Mouse (Mus musculus) kidney, adult 2 months (tissue): ENCODE measurements at regions not wholly inside any gene's neighbourhood (a gene's known extent, or its start where the extent isn't known, plus 50 kb on each side); places are given as distances from the start of the nearest gene placed in this dataset.

Experiments
- DNase-seq: peaks from one replicate; pipeline ENCODE4 v3.0.0; 2021
- H3K27ac ChIP-seq: fragments of 200-500 bp; 2 replicates; pipeline ENCODE4 v1.5.1; 2012; ENCODE audit warnings: low read depth, low read length, control low read depth, inconsistent platforms; ENCODE audit not compliant: insufficient read depth
- H3K27me3 ChIP-seq: fragments of 200-500 bp; replicated peaks from 2 replicates; pipeline ENCODE4 v1.6.1; 2012; ENCODE audit warnings: mild to moderate bottlenecking, moderate library complexity, low read length, inconsistent platforms; ENCODE audit not compliant: control insufficient read depth, insufficient read depth
- H3K36me3 ChIP-seq: fragments of 200-500 bp; 2 replicates; pipeline ENCODE4 v1.6.1; 2012; ENCODE audit warnings: mild to moderate bottlenecking, moderate library complexity, low read length, inconsistent platforms; ENCODE audit not compliant: control insufficient read depth, insufficient read depth
- H3K4me1 ChIP-seq: fragments of 200-500 bp; 2 replicates; pipeline ENCODE4 v1.6.1; 2011; ENCODE audit warnings: low read length; ENCODE audit not compliant: control insufficient read depth, insufficient read depth
- H3K4me3 ChIP-seq: fragments of 200-500 bp; 2 replicates; pipeline ENCODE4 v1.5.1; 2011; ENCODE audit warnings: mild to moderate bottlenecking, low read depth, low read length, control low read depth; ENCODE audit not compliant: insufficient read depth
- CTCF ChIP-seq: fragments of 200-500 bp; conservative IDR thresholded peaks from 2 replicates; pipeline ENCODE4 v1.5.1; 2011; ENCODE audit warnings: low read depth, mild to moderate bottlenecking, control low read depth, low read length, moderate library complexity, mixed read lengths; ENCODE audit not compliant: insufficient read depth, insufficient read length
- POLR2A ChIP-seq: fragments of 200-500 bp; IDR thresholded peaks from one replicate; pipeline ENCODE4 v1.6.1; 2011; ENCODE audit warnings: low read depth, low read length, control low read depth
- WGBS: fragments of 180-500 bp; shearing (Covaris S2); methylation state at CpG from one replicate; pipeline ENCODE4 v1.1.7; 2018; 5-methylcytosine and 5-hydroxymethylcytosine counted together

GRCm38 (mm10) chr13:112052011-112052410, 236.2 kb upstream of the Ankrd55 start:
- TF ChIP-seq POLR2A: no peak
- no peak for TF ChIP-seq CTCF
- DNase-seq: no peak
- Histone ChIP-seq H3K36me3 (no peaks in the 10 kb centered on the region), H3K27me3 (no peaks in the 10 kb centered on the region), H3K4me3 (no peak overlapping the region), H3K27ac (no peak overlapping the region), H3K4me1 (no peaks in the 10 kb centered on the region)
- 83% methylated on average over 3 of the region's 3 CpGs for WGBS

DNA sequence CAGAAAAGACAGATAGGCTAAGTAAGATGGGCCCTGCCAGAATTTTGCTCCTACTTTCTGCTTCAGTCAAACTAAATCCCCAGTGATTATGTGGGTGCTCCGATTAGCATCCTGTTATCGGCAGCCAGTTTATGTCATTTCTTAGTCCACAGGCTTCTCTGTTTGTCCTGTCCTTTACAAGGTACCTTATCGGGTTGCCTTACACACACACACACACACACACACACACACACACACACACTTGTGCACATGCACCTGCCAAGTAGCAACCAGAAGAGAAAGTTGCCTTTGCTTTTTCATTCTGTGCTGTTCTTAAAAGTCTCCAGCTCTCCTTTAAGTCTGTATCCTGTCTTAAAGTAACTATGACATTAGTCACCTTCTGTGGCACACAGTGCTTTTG, 235.8 kb upstream of the Ankrd55 start:
- no peak overlapping the region for H3K27ac ChIP-seq
- no peak overlapping the region for H3K4me3 ChIP-seq
- 78% methylated on average over 3 of the region's 3 CpGs for WGBS
- no peaks in the 10 kb centered on the region for H3K4me1 ChIP-seq
- no peak for DNase-seq
- no peaks in the 10 kb centered on the region for H3K36me3 ChIP-seq
- TF ChIP-seq POLR2A (no peak), CTCF (no peak)
- no peaks in the 10 kb centered on the region for H3K27me3 ChIP-seq

- WGBS: 56% methylated on average over 6 of the region's 6 CpGs
- no peak for DNase-seq
- Histone ChIP-seq H3K27ac (no peak overlapping the region), H3K4me3 (no peak overlapping the region), H3K27me3 (no peaks in the 10 kb centered on the region), H3K4me1 (no peaks in the 10 kb centered on the region), H3K36me3 (no peaks in the 10 kb centered on the region)
- TF ChIP-seq POLR2A (no peak), CTCF (no peak)
Measured at GRCm38 (mm10) chr13:112054879-112055371, 233.3 kb upstream of the Ankrd55 start.

GRCm38 (mm10) chr13:112058218-112058617, 230.0 kb upstream of the Ankrd55 start:
- Histone ChIP-seq H3K36me3 (no peaks in the 10 kb centered on the region), H3K4me1 (peaks cover 4% of the 10 kb centered on the region), H3K27me3 (no peaks in the 10 kb centered on the region), H3K4me3 (no peak overlapping the region), H3K27ac (no peak overlapping the region)
- TF ChIP-seq POLR2A (no peak), CTCF (no peak)
- 62% methylated on average over 11 of the region's 11 CpGs for WGBS
- peak; percentile 50 for DNase-seq

GRCm38 (mm10) chr13:112058771-112059170, 229.5 kb upstream of the Ankrd55 start:
- H3K27me3 ChIP-seq: no peaks in the 10 kb centered on the region
- no peak for DNase-seq
- H3K36me3 ChIP-seq: no peaks in the 10 kb centered on the region
- no peak overlapping the region for H3K4me3 ChIP-seq
- no peak for TF ChIP-seq POLR2A
- TF ChIP-seq CTCF: no peak
- WGBS: 85% methylated on average over 6 of the region's 6 CpGs
- H3K27ac ChIP-seq: no peak overlapping the region
- peaks cover 4% of the 10 kb centered on the region for H3K4me1 ChIP-seq

- H3K4me1 ChIP-seq: peaks cover 4% of the 10 kb centered on the region
- H3K27ac ChIP-seq: peak overlapping the region; percentile 1; the same call in 1 of the 2 replicates
- WGBS: 66% methylated on average over 8 of the region's 8 CpGs
- H3K4me3 ChIP-seq: no peak overlapping the region
- no peak for DNase-seq
- H3K36me3 ChIP-seq: no peaks in the 10 kb centered on the region
- H3K27me3 ChIP-seq: no peaks in the 10 kb centered on the region
- no peak for TF ChIP-seq CTCF
- no peak for TF ChIP-seq POLR2A
Measured at GRCm38 (mm10) chr13:112062024-112062423, 226.2 kb upstream of the Ankrd55 start.

- no peak for DNase-seq
- Histone ChIP-seq H3K4me1 (peaks cover 4% of the 10 kb centered on the region), H3K36me3 (no peaks in the 10 kb centered on the region), H3K4me3 (no peak overlapping the region), H3K27ac (no peak overlapping the region), H3K27me3 (no peaks in the 10 kb centered on the region)
- 62% methylated on average over 11 of the region's 11 CpGs for WGBS
- TF ChIP-seq CTCF (no peak), POLR2A (no peak)
Measured at GRCm38 (mm10) chr13:112063409-112064111, 224.7 kb upstream of the Ankrd55 start.

DNA sequence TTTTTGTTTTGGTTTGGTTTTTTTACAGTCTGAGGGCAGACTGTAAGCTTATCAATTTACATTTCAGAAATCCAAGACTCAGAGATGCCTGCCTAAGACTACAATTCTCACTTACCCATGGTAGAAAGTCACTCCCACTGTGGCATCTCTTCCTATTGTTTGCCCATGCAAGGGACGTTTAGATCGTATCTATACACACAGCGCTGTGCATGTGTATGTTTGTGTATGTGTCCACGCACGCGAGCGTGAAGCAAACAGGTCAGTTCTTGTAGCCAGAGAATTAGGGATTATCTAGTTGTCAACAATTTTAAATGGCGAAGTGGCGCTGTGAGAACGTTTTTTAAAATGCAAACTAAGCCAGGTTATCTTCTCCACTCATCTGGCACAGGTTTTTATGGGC, 223.6 kb upstream of the Ankrd55 start:
- no peaks in the 10 kb centered on the region for H3K36me3 ChIP-seq
- H3K27ac ChIP-seq: no peak overlapping the region
- peaks cover 4% of the 10 kb centered on the region for H3K4me1 ChIP-seq
- DNase-seq: no peak
- H3K4me3 ChIP-seq: no peak overlapping the region
- WGBS: 83% methylated on average over 10 of the region's 10 CpGs
- no peaks in the 10 kb centered on the region for H3K27me3 ChIP-seq
- TF ChIP-seq POLR2A (no peak), CTCF (no peak)
